Mouse (Mus musculus) liver, embryonic 11.5 days (tissue): Measurements from ENCODE around the gene Chmp3. TPM values are rescaled to one million over a fixed set of nuclear protein-coding genes. Genes with fewer than 3 reads are reported as not detected.

Source experiments
- ATAC-seq: fragments of 200-750 bp; cut with Nextera tagmentation; replicated peaks from 2 replicates; pipeline ENCODE4 v1.8.0; 2017; ENCODE audit warnings: moderate number of reproducible peaks, mild to moderate bottlenecking, moderate TSS enrichment, moderate library complexity; ENCODE audit not compliant: low FRiP score
- DNase-seq: peaks from one replicate; pipeline ENCODE4 v3.0.0-alpha.2; 2017; ENCODE audit warnings: low spot score
- H3K27ac ChIP-seq: fragments of 300-500 bp; sonication (generic); 2 replicates; pipeline ENCODE4 v1.5.1; 2014; ENCODE audit warnings: mild to moderate bottlenecking, low read depth, low read length, control low read depth
- H3K27me3 ChIP-seq: fragments of 300-500 bp; sonication (generic); replicated peaks from 2 replicates; pipeline ENCODE4 v1.6.1; 2014; ENCODE audit warnings: low read length, mixed read lengths; ENCODE audit not compliant: control insufficient read depth, insufficient read depth
- H3K36me3 ChIP-seq: fragments of 300-500 bp; sonication (generic); 2 replicates; pipeline ENCODE4 v1.6.1; 2014; ENCODE audit warnings: mild to moderate bottlenecking, low read length, moderate library complexity, mixed read lengths; ENCODE audit not compliant: control insufficient read depth, insufficient read depth
- H3K4me1 ChIP-seq: fragments of 300-500 bp; sonication (generic); replicated peaks from 2 replicates; pipeline ENCODE4 v1.6.1; 2014; ENCODE audit warnings: low read length, mixed read lengths; ENCODE audit not compliant: control insufficient read depth, insufficient read depth
- H3K4me2 ChIP-seq: fragments of 300-500 bp; sonication (generic); 2 replicates; pipeline ENCODE4 v1.6.1; 2014; ENCODE audit warnings: mild to moderate bottlenecking, control low read depth, moderate library complexity
- H3K4me3 ChIP-seq: fragments of 300-500 bp; sonication (generic); 2 replicates; pipeline ENCODE4 v1.5.1; 2014; ENCODE audit warnings: low read depth, low read length, control low read depth
- H3K9ac ChIP-seq: fragments of 300-500 bp; sonication (generic); 2 replicates; pipeline ENCODE4 v1.6.1; 2014; ENCODE audit warnings: low read depth, low read length, control low read depth
- H3K9me3 ChIP-seq: fragments of 300-500 bp; sonication (generic); 2 replicates; pipeline ENCODE4 v1.6.1; 2016; ENCODE audit warnings: low read length, inconsistent platforms, mixed read lengths; ENCODE audit not compliant: control insufficient read depth
- WGBS: fragments of 180-500 bp; shearing (Covaris S2); extraction: QIAGEN DNeasy Blood & Tissue Kit; methylation state at CpG from one replicate; pipeline ENCODE4 v1.1.7; 2014; 5-methylcytosine and 5-hydroxymethylcytosine counted together
- polyA plus RNA-seq: library from polyadenylated mRNA; unstranded; fragments of >200 nt; fragmentation: Nextera tagmentation; extraction: Ambion mirVana; gene quantifications from 2 replicates; pipeline ENCODE4 v1.2.1, GENCODE M21; 2014

The Chmp3 gene
- polyA plus RNA-seq, 1 experiment from 2014 or later: 48.2 TPM

DNA sequence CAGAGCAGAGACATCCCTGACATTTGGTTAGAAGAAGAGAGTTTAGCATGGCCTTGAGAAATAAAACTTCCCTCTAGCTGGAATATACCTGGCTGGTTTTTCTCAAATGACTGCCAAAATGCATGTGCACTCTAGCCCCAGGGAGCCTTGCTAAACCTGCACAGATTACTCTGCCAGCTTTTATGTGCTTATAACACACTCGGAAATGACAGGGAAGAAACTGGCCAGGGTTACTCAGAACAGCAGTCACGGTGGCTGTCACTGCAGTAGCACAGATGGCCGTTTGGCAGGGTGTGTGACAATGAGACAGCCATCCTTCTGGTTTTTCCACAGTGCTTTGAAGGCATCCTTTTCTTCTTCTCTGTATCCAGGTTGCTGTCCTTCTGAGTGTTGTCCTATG lies 18.0 kb upstream of the Chmp3 start:
- Histone ChIP-seq H3K4me3 (no peak overlapping the region), H3K27ac (no peak overlapping the region), H3K27me3 (no peaks in the 10 kb centered on the region), H3K9ac (no peak overlapping the region), H3K4me2 (no peak overlapping the region), H3K4me1 (no peaks in the 10 kb centered on the region), H3K36me3 (no peaks in the 10 kb centered on the region), H3K9me3 (no peaks in the 10 kb centered on the region)
- no peak for ATAC-seq
- DNase-seq: no peak
- 59% methylated on average over 3 of the region's 3 CpGs for WGBS

DNA sequence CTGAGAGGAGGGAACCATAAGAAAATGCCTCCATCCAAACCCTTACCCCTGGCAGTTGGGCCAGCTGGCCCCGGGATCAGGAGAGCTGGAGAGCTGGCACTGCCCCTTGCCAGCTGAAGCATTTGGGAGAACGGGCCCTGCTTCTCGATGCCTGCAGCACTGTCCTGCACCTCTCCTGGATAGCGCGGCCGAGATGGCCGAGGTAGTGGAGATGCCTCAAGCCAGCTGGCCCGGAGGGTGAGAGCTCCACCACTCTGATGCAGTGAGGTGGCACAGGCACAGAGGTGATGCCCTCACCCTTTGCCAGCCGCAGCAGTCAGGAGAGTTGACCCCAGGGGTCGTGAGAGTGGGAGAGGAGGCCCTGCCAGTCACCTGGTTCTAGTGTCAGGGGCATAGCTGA lies 16.5 kb upstream of the Chmp3 start:
- DNase-seq: no peak
- no peak for ATAC-seq
- WGBS: 86% methylated on average over 10 of the region's 10 CpGs
- Histone ChIP-seq H3K4me1 (no peaks in the 10 kb centered on the region), H3K4me3 (no peak overlapping the region), H3K36me3 (no peaks in the 10 kb centered on the region), H3K9me3 (no peaks in the 10 kb centered on the region), H3K27ac (no peak overlapping the region), H3K9ac (no peak overlapping the region), H3K27me3 (no peaks in the 10 kb centered on the region), H3K4me2 (no peak overlapping the region)

DNA sequence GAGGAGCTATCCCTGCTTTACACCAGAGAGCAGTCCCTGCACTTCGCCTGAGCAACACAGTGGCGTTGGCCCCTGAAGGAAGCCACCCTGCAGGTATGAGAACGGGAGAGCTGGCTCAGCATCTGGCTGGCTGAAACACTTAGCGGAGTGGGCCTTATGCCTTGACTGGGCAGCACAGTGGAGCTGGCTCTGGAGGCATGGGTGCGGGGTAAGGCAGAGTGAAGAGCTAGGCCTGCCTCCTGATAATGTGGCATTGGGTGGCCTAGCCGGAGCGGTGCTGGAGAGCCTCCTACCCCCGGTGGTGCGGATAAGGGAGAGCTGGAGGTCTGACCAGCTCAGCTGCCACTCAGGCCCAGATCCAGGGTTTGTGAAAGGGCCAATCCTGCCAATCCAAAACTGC lies 15.8 kb upstream of the Chmp3 start:
- no peak overlapping the region for H3K9ac ChIP-seq
- DNase-seq (no peak), ATAC-seq (no peak)
- H3K4me3 ChIP-seq: no peak overlapping the region
- H3K27ac ChIP-seq: no peak overlapping the region
- no peaks in the 10 kb centered on the region for H3K9me3 ChIP-seq
- H3K4me1 ChIP-seq: no peaks in the 10 kb centered on the region
- H3K36me3 ChIP-seq: no peaks in the 10 kb centered on the region
- 78% methylated on average over 9 of the region's 9 CpGs for WGBS
- H3K27me3 ChIP-seq: no peaks in the 10 kb centered on the region
- H3K4me2 ChIP-seq: no peak overlapping the region

DNA sequence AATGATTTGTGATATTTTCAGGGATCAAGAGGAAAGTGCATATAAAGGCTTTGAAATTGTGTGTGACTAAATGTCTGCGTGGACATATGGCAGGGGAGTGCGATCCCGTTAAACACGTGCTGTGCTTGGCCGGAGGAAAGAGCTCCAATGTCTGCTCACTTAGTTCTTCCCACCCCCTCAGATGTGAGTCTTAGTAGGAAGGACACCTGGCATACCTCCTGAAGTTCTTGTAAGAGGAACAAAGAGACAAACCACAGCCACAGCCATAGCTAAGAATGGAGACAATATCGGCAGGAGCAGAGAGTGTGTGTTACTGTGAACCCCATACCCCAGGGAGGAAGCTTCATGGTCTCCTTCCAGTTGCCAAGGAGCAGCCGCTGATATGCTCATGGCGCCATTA lies 13.4 kb upstream of the Chmp3 start:
- Histone ChIP-seq H3K27me3 (no peaks in the 10 kb centered on the region), H3K9ac (no peak overlapping the region), H3K9me3 (no peaks in the 10 kb centered on the region), H3K4me3 (no peak overlapping the region), H3K4me2 (no peak overlapping the region), H3K4me1 (no peaks in the 10 kb centered on the region), H3K36me3 (no peaks in the 10 kb centered on the region), H3K27ac (no peak overlapping the region)
- 74% methylated on average over 8 of the region's 8 CpGs for WGBS
- no peak for DNase-seq
- ATAC-seq: no peak

DNA sequence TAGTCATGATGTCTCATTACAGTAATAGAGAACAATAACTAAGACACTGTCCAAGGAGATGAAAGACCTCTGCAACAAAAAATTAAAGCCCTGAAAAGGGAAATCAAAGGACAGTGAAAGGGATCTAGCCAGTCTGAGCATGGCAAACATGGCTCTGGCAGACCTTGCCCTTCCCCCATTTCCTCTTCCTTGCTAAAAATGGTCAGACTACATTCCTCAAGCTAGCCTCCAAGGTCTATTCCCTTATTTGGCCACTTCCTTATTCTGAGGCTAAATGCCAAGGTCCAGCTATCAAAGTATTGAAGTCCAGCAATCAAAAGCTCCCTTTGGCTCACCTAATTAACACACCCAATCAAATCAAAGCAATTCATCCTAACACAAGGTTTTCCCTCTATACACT lies 6.3 kb upstream of the Chmp3 start:
- DNase-seq (no peak), ATAC-seq (no peak)
- no peaks in the 10 kb centered on the region for H3K4me1 ChIP-seq
- no peak overlapping the region for H3K27ac ChIP-seq
- H3K9me3 ChIP-seq: no peaks in the 10 kb centered on the region
- H3K27me3 ChIP-seq: no peaks in the 10 kb centered on the region
- H3K4me2 ChIP-seq: no peak overlapping the region
- no peak overlapping the region for H3K9ac ChIP-seq
- no peak overlapping the region for H3K4me3 ChIP-seq
- no peaks in the 10 kb centered on the region for H3K36me3 ChIP-seq

DNA sequence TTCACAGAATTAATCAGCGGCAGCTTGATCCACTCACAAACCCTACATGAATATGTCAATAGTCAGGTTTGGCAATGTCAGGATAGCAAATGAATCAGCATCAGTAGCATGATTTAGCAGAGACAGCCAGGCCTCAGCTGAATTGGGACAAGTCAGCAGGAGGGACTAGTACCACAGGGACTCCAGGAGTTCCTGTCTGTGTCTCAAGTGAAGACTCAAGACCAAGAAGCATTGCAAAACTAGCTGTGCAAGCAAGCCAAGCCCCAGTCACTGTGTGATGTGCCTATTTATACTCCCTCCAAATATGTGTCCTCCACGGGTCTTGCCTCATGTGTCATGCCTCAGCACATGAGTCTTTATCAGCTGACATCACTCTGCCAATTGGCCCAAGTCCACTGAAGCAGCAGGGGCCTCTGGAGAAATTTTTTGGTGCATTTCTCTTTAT lies 11.9 kb downstream of the Chmp3 start:
- H3K4me2 ChIP-seq: no peak overlapping the region
- 71% methylated on average over 2 of the region's 2 CpGs for WGBS
- ATAC-seq (no peak), DNase-seq (no peak)
- no peaks in the 10 kb centered on the region for H3K36me3 ChIP-seq
- no peaks in the 10 kb centered on the region for H3K4me1 ChIP-seq
- H3K27me3 ChIP-seq: no peaks in the 10 kb centered on the region
- H3K9ac ChIP-seq: no peak overlapping the region
- no peak overlapping the region for H3K4me3 ChIP-seq
- no peaks in the 10 kb centered on the region for H3K9me3 ChIP-seq
- H3K27ac ChIP-seq: no peak overlapping the region

DNA sequence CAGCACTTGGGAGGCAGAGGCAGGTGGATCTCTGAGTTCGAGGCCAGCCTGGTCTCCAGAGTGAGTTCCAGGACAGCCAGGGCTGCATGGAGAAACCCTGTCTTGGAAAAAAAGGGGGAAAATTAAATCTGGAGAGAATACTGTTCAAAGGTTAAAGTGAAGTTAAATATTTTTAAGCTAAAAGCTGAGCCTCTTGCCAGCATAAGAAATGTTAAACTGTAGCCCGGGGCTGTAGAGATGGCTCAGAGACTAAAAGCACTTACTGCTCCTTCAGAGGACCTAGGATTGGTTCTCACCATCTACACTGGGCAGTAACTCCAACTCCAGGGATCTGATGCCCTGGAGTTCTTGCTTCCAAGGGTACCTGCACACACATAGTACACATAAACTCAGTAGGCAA lies 13.2 kb downstream of the Chmp3 start:
- Histone ChIP-seq H3K36me3 (no peaks in the 10 kb centered on the region; the same call in 1 of the 2 replicates), H3K4me1 (no peaks in the 10 kb centered on the region), H3K27ac (no peak overlapping the region), H3K4me2 (no peak overlapping the region), H3K27me3 (no peaks in the 10 kb centered on the region), H3K9me3 (no peaks in the 10 kb centered on the region), H3K9ac (no peak overlapping the region), H3K4me3 (no peak overlapping the region)
- WGBS: 90% methylated on average over 2 of the region's 2 CpGs
- no peak for DNase-seq
- no peak for ATAC-seq

DNA sequence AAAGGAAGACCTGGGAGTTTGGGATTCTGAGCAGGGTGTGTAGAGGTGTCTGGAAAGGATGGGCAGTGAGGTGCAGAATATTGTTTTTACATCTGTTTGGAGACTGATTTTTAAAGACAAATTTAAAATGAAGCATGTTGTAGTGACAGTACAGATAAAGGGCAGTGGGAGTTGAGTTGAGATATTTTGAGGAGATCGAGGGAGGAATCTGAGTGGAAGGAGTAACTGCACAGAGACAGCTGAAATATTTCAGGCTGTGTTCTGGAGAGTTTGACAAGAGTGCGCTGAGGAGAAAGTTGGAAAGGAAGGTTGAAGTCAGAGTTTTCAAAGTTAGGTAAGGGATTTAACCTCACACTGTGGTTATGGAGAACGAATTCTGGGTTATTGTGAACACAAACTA lies 25.0 kb downstream of the Chmp3 start:
- H3K4me3 ChIP-seq: no peak overlapping the region
- no peak overlapping the region for H3K9ac ChIP-seq
- ATAC-seq (no peak), DNase-seq (no peak)
- no peak overlapping the region for H3K27ac ChIP-seq
- H3K9me3 ChIP-seq: no peaks in the 10 kb centered on the region
- H3K27me3 ChIP-seq: no peaks in the 10 kb centered on the region
- H3K4me1 ChIP-seq: no peaks in the 10 kb centered on the region
- H3K36me3 ChIP-seq: no peaks in the 10 kb centered on the region; the same call in 1 of the 2 replicates
- 77% methylated on average over 3 of the region's 3 CpGs for WGBS
- H3K4me2 ChIP-seq: no peak overlapping the region

DNA sequence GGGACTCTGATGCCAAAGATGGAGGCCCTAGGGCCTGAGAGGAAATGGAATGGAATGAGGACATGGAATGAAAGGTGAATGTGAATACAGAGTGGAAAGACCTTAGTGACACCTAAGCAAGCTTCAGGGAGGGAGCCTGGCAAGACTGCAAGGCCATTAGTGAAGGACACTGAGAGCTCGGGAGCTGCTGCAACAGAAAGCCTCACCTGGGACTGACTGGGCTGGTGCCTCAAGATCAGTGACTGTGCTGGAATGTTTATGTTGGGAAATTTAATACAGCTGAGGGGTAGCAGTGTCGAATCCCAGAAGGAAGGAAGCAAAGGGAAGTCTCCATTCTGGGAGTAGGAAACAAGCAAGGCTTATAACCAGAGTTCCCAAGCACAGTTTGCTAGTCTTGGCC lies 25.4 kb downstream of the Chmp3 start:
- 80% methylated on average over 2 of the region's 2 CpGs for WGBS
- Histone ChIP-seq H3K27me3 (no peaks in the 10 kb centered on the region), H3K27ac (no peak overlapping the region), H3K9ac (no peak overlapping the region), H3K4me1 (no peaks in the 10 kb centered on the region), H3K36me3 (no peaks in the 10 kb centered on the region; the same call in 1 of the 2 replicates), H3K4me3 (no peak overlapping the region), H3K4me2 (no peak overlapping the region), H3K9me3 (no peaks in the 10 kb centered on the region)
- ATAC-seq (no peak), DNase-seq (no peak)
